Comparison of ENCODE assay signal across 27 mouse cellular contexts in the genomic region with DNA sequence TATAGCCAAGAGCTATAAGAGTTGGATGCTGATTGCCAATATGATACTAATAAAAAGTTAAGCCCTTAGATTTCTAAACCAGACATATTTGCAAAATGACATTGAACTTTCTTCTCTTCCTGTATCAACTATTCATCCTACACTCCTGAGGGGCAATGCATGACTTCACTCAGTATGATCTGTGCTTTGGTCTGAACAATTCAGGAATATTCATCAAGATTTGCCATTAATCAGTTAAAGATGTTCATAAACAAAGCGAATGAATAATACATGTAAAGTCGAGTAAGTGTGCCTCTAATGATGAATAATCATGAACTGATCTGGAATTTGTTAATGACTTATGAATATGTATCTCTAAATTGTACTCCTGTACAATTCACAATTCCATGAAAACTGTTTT.
DNase-seq lines count a peak whose midpoint lies in the region; ATAC-seq and TF ChIP-seq lines count a peak whose summit lies in the region.
"Had no signal": no experiment of that assay in that cellular context is flagged by ENCODE, and none has a peak within 500 bp of the region (broad histone marks: within the 10 kb centered on the region; RNA-seq: fewer than 3 reads in every experiment).

No protein-coding gene starts in this region.

- no peak for ATAC-seq in embryonic facial prominence, embryonic 14.5 days (ENCODE audit: low read depth)
- ATAC-seq in forebrain, embryonic 16.5 days, result 0 out of 2 replicates have a peak, but pooled peaks have one; percentile 18
- ATAC-seq in forebrain, embryonic 15.5 days (replicated peaks), result no peak; the same call in 1 of the 2 replicates
- 0 out of 2 replicates have a peak, but pooled peaks have one; percentile 24 for ATAC-seq in midbrain, embryonic 13.5 days
- ATAC-seq in midbrain, postnatal 0 days (ENCODE audit: low FRiP score), result no peak
- ATAC-seq: hindbrain, postnatal 0 days; inflammation-experienced regulatory T-cells, adult 6 months; intestine, embryonic 16.5 days; Patski had no signal

- no peak overlapping the region for H3K9ac ChIP-seq in embryonic facial prominence, embryonic 14.5 days (ENCODE audit: low read depth, low read length)
- no peak overlapping the region for H3K9ac ChIP-seq in forebrain, embryonic 16.5 days (replicated peaks; ENCODE audit: low read depth, low read length)
- no peak overlapping the region for H3K9ac ChIP-seq in forebrain, embryonic 15.5 days (replicated peaks)
- H3K9ac ChIP-seq in midbrain, embryonic 13.5 days (replicated peaks), result no peak overlapping the region
- no peak overlapping the region for H3K9ac ChIP-seq in midbrain, postnatal 0 days (replicated peaks; ENCODE audit: low read length, poor library complexity, severe bottlenecking)
- H3K9ac ChIP-seq: embryonic facial prominence, embryonic 15.5 days; heart, embryonic 13.5 days; hindbrain, embryonic 14.5 days had no signal

- H3K4me2 ChIP-seq in embryonic facial prominence, embryonic 14.5 days (ENCODE audit: low read depth, low read length), result no peak overlapping the region
- H3K4me2 ChIP-seq in forebrain, embryonic 16.5 days (ENCODE audit: low read length), result no peak overlapping the region
- no peak overlapping the region for H3K4me2 ChIP-seq in forebrain, embryonic 15.5 days (replicated peaks)
- no peak overlapping the region for H3K4me2 ChIP-seq in midbrain, embryonic 13.5 days (replicated peaks)
- H3K4me2 ChIP-seq in midbrain, postnatal 0 days (ENCODE audit: low read depth, low read length, poor library complexity, severe bottlenecking), result no peak overlapping the region
- H3K4me2 ChIP-seq: embryonic facial prominence, embryonic 15.5 days; heart, embryonic 13.5 days; hindbrain, embryonic 14.5 days had no signal

- no peak overlapping the region for H3K27ac ChIP-seq in embryonic facial prominence, embryonic 14.5 days (replicated peaks; ENCODE audit: low read depth, low read length)
- H3K27ac ChIP-seq in embryonic facial prominence, embryonic 10.5 days (replicated peaks), result no peak overlapping the region
- no peak overlapping the region for H3K27ac ChIP-seq in forebrain, embryonic 16.5 days (ENCODE audit: low read length)
- no peak overlapping the region for H3K27ac ChIP-seq in forebrain, embryonic 15.5 days (replicated peaks)
- H3K27ac ChIP-seq in midbrain, embryonic 13.5 days, result no peak overlapping the region
- no peak overlapping the region for H3K27ac ChIP-seq in midbrain, postnatal 0 days (ENCODE audit: low read depth, low read length)
- H3K27ac ChIP-seq: embryonic facial prominence, embryonic 15.5 days; heart, adult 2 months; heart, embryonic 10.5 days; heart, embryonic 13.5 days; hindbrain, embryonic 14.5 days; hindbrain, postnatal 0 days had no signal

- peak; percentile 5 for DNase-seq in embryonic facial prominence, embryonic 14.5 days (ENCODE audit: low spot score)
- no peak for DNase-seq in embryonic facial prominence, embryonic 10.5 days (ENCODE audit: low spot score)
- no peak for DNase-seq in midbrain, postnatal 0 days (ENCODE audit: low spot score)
- peak; percentile 39 for DNase-seq in brain, embryonic 14.5 days (ENCODE audit: low read depth)
- no peak for DNase-seq in adipocyte (ENCODE audit: low spot score)
- DNase-seq: adrenal gland, adult 2 months; adrenal gland, postnatal 14 days; cerebellum, adult 11-12 months; cerebellum, adult 8-10 months; cerebellum, postnatal 10 days; cerebellum, postnatal 36 days; gastrocnemius, postnatal 10 days; gastrocnemius, postnatal 36 days; heart, adult 2 months; heart, postnatal 14 days; heart, postnatal 4 days had no signal

- no peak for TF ChIP-seq CTCF in midbrain, postnatal 0 days (IDR thresholded peaks at IDR 0.05)
- TF ChIP-seq CTCF in brain, embryonic 14.5 days (IDR thresholded peaks at IDR 0.05; ENCODE audit: borderline replicate concordance, extremely low read depth, insufficient read depth, insufficient read length), result no peak

- no peak overlapping the region for H3K4me3 ChIP-seq in embryonic facial prominence, embryonic 14.5 days (ENCODE audit: low read depth, low read length)
- no peak overlapping the region for H3K4me3 ChIP-seq in embryonic facial prominence, embryonic 10.5 days
- H3K4me3 ChIP-seq in forebrain, embryonic 16.5 days (replicated peaks; ENCODE audit: low read length), result no peak overlapping the region
- no peak overlapping the region for H3K4me3 ChIP-seq in forebrain, embryonic 15.5 days
- H3K4me3 ChIP-seq in midbrain, embryonic 13.5 days (replicated peaks), result no peak overlapping the region
- no peak overlapping the region for H3K4me3 ChIP-seq in midbrain, postnatal 0 days (ENCODE audit: low read depth, low read length)
- H3K4me3 ChIP-seq: embryonic facial prominence, embryonic 15.5 days; heart, adult 2 months; heart, embryonic 10.5 days; heart, embryonic 13.5 days had no signal

- no peaks in the 10 kb centered on the region for H3K9me3 ChIP-seq in embryonic facial prominence, embryonic 14.5 days (ENCODE audit: control insufficient read depth, low read length)
- H3K9me3 ChIP-seq in embryonic facial prominence, embryonic 10.5 days, result no peaks in the 10 kb centered on the region
- no peaks in the 10 kb centered on the region for H3K9me3 ChIP-seq in forebrain, embryonic 16.5 days (ENCODE audit: control insufficient read depth, low read length)
- H3K9me3 ChIP-seq in forebrain, embryonic 15.5 days, result no peaks in the 10 kb centered on the region
- H3K9me3 ChIP-seq in midbrain, embryonic 13.5 days, result no peaks in the 10 kb centered on the region
- no peaks in the 10 kb centered on the region for H3K9me3 ChIP-seq in midbrain, postnatal 0 days (ENCODE audit: low read length)
- H3K9me3 ChIP-seq: embryonic facial prominence, embryonic 15.5 days; heart, embryonic 10.5 days; heart, embryonic 13.5 days had no signal

- H3K4me1 ChIP-seq in embryonic facial prominence, embryonic 14.5 days (ENCODE audit: control insufficient read depth, insufficient read depth, low read length), result no peaks in the 10 kb centered on the region
- H3K4me1 ChIP-seq in embryonic facial prominence, embryonic 10.5 days, result no peaks in the 10 kb centered on the region
- no peaks in the 10 kb centered on the region for H3K4me1 ChIP-seq in forebrain, embryonic 16.5 days (replicated peaks; ENCODE audit: control insufficient read depth, insufficient read depth, low read length)
- H3K4me1 ChIP-seq in forebrain, embryonic 15.5 days, result no peaks in the 10 kb centered on the region
- H3K4me1 ChIP-seq in midbrain, embryonic 13.5 days (replicated peaks), result no peaks in the 10 kb centered on the region
- no peaks in the 10 kb centered on the region for H3K4me1 ChIP-seq in midbrain, postnatal 0 days (ENCODE audit: insufficient read depth, low read length)
- H3K4me1 ChIP-seq: embryonic facial prominence, embryonic 15.5 days; heart, embryonic 10.5 days; heart, embryonic 13.5 days had no signal

- no peak for TF ChIP-seq POLR2A in brain, embryonic 14.5 days (IDR thresholded peaks at IDR 0.05; ENCODE audit: borderline replicate concordance, extremely low read depth, insufficient read depth, insufficient read length, poor library complexity, severe bottlenecking)

- 71% methylated on average over 2 of the region's 2 CpGs for WGBS in embryonic facial prominence, embryonic 14.5 days
- WGBS in embryonic facial prominence, embryonic 10.5 days, result 83% methylated on average over 2 of the region's 2 CpGs
- 65% methylated on average over 2 of the region's 2 CpGs for WGBS in forebrain, embryonic 16.5 days
- 60% methylated on average over 2 of the region's 2 CpGs for WGBS in forebrain, embryonic 15.5 days
- 69% methylated on average over 2 of the region's 2 CpGs for WGBS in midbrain, embryonic 13.5 days
- 59% methylated on average over 2 of the region's 2 CpGs for WGBS in midbrain, postnatal 0 days

- H3K36me3 ChIP-seq in embryonic facial prominence, embryonic 14.5 days (ENCODE audit: control insufficient read depth, insufficient read depth, low read length), result no peaks in the 10 kb centered on the region
- H3K36me3 ChIP-seq in embryonic facial prominence, embryonic 10.5 days (replicated peaks), result no peaks in the 10 kb centered on the region
- no peaks in the 10 kb centered on the region for H3K36me3 ChIP-seq in forebrain, embryonic 16.5 days (ENCODE audit: control insufficient read depth, insufficient read depth)
- H3K36me3 ChIP-seq in forebrain, embryonic 15.5 days, result no peaks in the 10 kb centered on the region
- H3K36me3 ChIP-seq in midbrain, embryonic 13.5 days, result no peaks in the 10 kb centered on the region
- no peaks in the 10 kb centered on the region for H3K36me3 ChIP-seq in midbrain, postnatal 0 days (ENCODE audit: insufficient read depth, low read length)
- H3K36me3 ChIP-seq: embryonic facial prominence, embryonic 15.5 days; heart, embryonic 10.5 days; heart, embryonic 13.5 days had no signal

- no peaks in the 10 kb centered on the region for H3K27me3 ChIP-seq in embryonic facial prominence, embryonic 14.5 days (replicated peaks; ENCODE audit: control insufficient read depth, insufficient read depth, low read length)
- H3K27me3 ChIP-seq in embryonic facial prominence, embryonic 10.5 days (replicated peaks; ENCODE audit: low read depth, poor library complexity, severe bottlenecking), result no peaks in the 10 kb centered on the region
- no peaks in the 10 kb centered on the region for H3K27me3 ChIP-seq in forebrain, embryonic 16.5 days (replicated peaks; ENCODE audit: control insufficient read depth, insufficient read depth, low read length)
- no peaks in the 10 kb centered on the region for H3K27me3 ChIP-seq in forebrain, embryonic 15.5 days
- no peaks in the 10 kb centered on the region for H3K27me3 ChIP-seq in midbrain, embryonic 13.5 days
- no peaks in the 10 kb centered on the region for H3K27me3 ChIP-seq in midbrain, postnatal 0 days (ENCODE audit: insufficient read depth, low read length)
- H3K27me3 ChIP-seq: embryonic facial prominence, embryonic 15.5 days; heart, embryonic 13.5 days; Patski had no signal

Comparison
In these comparisons a context has a peak if more than half of its experiments do, and no peak if none do; other contexts are left out.
1. ATAC-seq: peak in forebrain, embryonic 16.5 days (single experiment) and midbrain, embryonic 13.5 days (single experiment); none in embryonic facial prominence, embryonic 14.5 days (single experiment), forebrain, embryonic 15.5 days (single experiment) and midbrain, postnatal 0 days (single experiment).
2. DNase-seq: peak in embryonic facial prominence, embryonic 14.5 days (single experiment) and brain, embryonic 14.5 days (single experiment); none in embryonic facial prominence, embryonic 10.5 days (single experiment), midbrain, postnatal 0 days (single experiment) and adipocyte (single experiment).